Mouse (Mus musculus) limb, embryonic 14.5 days (tissue): ENCODE measurements around the gene Laptm5. TPM values are rescaled to one million over a fixed set of nuclear protein-coding genes. Genes with fewer than 3 reads are reported as not detected.

Source experiments
- ATAC-seq: fragments of 200-750 bp; cut with Nextera tagmentation; 2 replicates; pipeline ENCODE4 v1.8.0; 2017; ENCODE audit warnings: low read depth, moderate number of reproducible peaks, moderate TSS enrichment; ENCODE audit not compliant: low FRiP score
- DNase-seq: peaks from one replicate; pipeline ENCODE4 v3.0.0-alpha.2; 2015; ENCODE audit warnings: low spot score
- H3K27ac ChIP-seq: fragments of 300-500 bp; sonication (generic); replicated peaks from 2 replicates; pipeline ENCODE4 v1.5.1; 2014; ENCODE audit warnings: low read depth, mild to moderate bottlenecking, low read length, moderate library complexity, mixed read lengths
- H3K27me3 ChIP-seq: fragments of 300-500 bp; sonication (generic); 2 replicates; pipeline ENCODE4 v1.6.1; 2014; ENCODE audit warnings: low read length, mixed read lengths; ENCODE audit not compliant: control insufficient read depth, insufficient read depth
- H3K36me3 ChIP-seq: fragments of 300-500 bp; sonication (generic); 2 replicates; pipeline ENCODE4 v1.6.1; 2014; ENCODE audit warnings: mild to moderate bottlenecking, low read length, moderate library complexity, mixed read lengths; ENCODE audit not compliant: control insufficient read depth, insufficient read depth
- H3K4me1 ChIP-seq: fragments of 300-500 bp; sonication (generic); 2 replicates; pipeline ENCODE4 v1.6.1; 2014; ENCODE audit warnings: antibody characterized with exemption, low read length, mixed read lengths; ENCODE audit not compliant: control insufficient read depth, insufficient read depth
- H3K4me2 ChIP-seq: fragments of 300-500 bp; sonication (generic); replicated peaks from 2 replicates; pipeline ENCODE4 v1.6.1; 2014; ENCODE audit warnings: low read depth, mild to moderate bottlenecking, low read length, moderate library complexity; ENCODE audit not compliant: severe bottlenecking
- H3K4me3 ChIP-seq: fragments of 300-500 bp; sonication (generic); replicated peaks from 2 replicates; pipeline ENCODE4 v1.5.1; 2014; ENCODE audit warnings: low read length
- H3K9ac ChIP-seq: fragments of 300-500 bp; sonication (generic); 2 replicates; pipeline ENCODE4 v1.6.1; 2014; ENCODE audit warnings: mild to moderate bottlenecking, low read depth, low read length, moderate library complexity; ENCODE audit not compliant: severe bottlenecking
- H3K9me3 ChIP-seq: fragments of 300-500 bp; sonication (generic); 2 replicates; pipeline ENCODE4 v1.6.1; 2016; ENCODE audit warnings: low read length; ENCODE audit not compliant: control insufficient read depth
- POLR2A ChIP-seq: fragments of 200-500 bp; IDR thresholded peaks from 2 replicates; pipeline ENCODE4 v1.8.0; 2012; ENCODE audit warnings: inconsistent platforms, mild to moderate bottlenecking, moderate library complexity, borderline replicate concordance; ENCODE audit not compliant: insufficient read depth, insufficient read length; ENCODE audit errors: extremely low read depth
- WGBS: fragments of 180-500 bp; shearing (Covaris S2); extraction: QIAGEN DNeasy Blood & Tissue Kit; methylation state at CpG from one replicate; pipeline ENCODE4 v1.1.7; 2014; 5-methylcytosine and 5-hydroxymethylcytosine counted together
- polyA plus RNA-seq, 2 experiments: library from polyadenylated mRNA; depleted of rRNA in 1 of 2; stranded (reverse) in 1 of 2; unstranded in 1 of 2; fragments of >200 nt; fragmentation: Nextera tagmentation in 1 of 2; extraction: Ambion mirVana in 1 of 2; gene quantifications; 2 replicates each; pipeline versions ENCODE4 v1.2.1 to v1.2.3; 2012 to 2014

Gene Laptm5
- polyA plus RNA-seq, 2 experiments, result 45.5 to 75.8 TPM

- TF ChIP-seq POLR2A, result no peak
- Histone ChIP-seq H3K4me1 (peaks cover 32% of the 10 kb centered on the region), H3K9me3 (no peaks in the 10 kb centered on the region), H3K4me3 (no peak overlapping the region), H3K36me3 (no peaks in the 10 kb centered on the region), H3K4me2 (no peak overlapping the region), H3K9ac (no peak overlapping the region), H3K27me3 (no peaks in the 10 kb centered on the region), H3K27ac (no peak overlapping the region)
- ATAC-seq, result no peak
- DNase-seq, result no peak
- WGBS, result 82% methylated on average over 7 of the region's 7 CpGs
Measured at GRCm38 (mm10) chr4:130905025-130905424, 7.9 kb upstream of the Laptm5 start.

- H3K4me3 ChIP-seq, result no peak overlapping the region
- TF ChIP-seq POLR2A, result no peak
- peak overlapping the region; percentile 44; the same call in 1 of the 2 replicates for H3K27ac ChIP-seq
- no peaks in the 10 kb centered on the region for H3K9me3 ChIP-seq
- peaks cover 27% of the 10 kb centered on the region for H3K4me1 ChIP-seq
- no peak overlapping the region for H3K9ac ChIP-seq
- H3K27me3 ChIP-seq, result no peaks in the 10 kb centered on the region
- DNase-seq, result no peak
- H3K36me3 ChIP-seq, result no peaks in the 10 kb centered on the region
- H3K4me2 ChIP-seq, result no peak overlapping the region
- ATAC-seq, result no peak; the same call in 1 of the 2 replicates
- 59% methylated on average over 6 of the region's 6 CpGs for WGBS
Measured at GRCm38 (mm10) chr4:130905882-130906281, 7.0 kb upstream of the Laptm5 start.

DNA sequence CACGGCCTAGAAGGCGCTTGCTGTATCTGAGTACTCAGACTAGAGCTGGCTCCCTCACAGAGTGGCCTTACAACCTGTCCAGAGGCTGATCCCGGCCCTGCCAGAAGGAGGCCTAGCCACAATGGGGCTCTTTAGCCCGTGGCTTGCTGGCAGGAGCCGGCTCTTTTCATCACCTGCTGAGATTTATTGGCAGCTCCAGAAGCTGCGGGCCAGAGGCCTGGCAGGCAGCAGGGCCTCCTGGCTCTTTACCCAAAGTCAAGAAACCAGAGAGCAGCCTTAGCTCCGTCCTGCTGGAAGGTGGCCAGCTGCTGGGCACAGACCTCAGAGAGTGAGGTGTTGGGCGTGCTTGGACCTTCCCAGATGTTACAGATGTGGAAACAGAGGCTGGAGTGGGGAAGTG, 6.6 kb upstream of the Laptm5 start:
- WGBS, result 18% methylated on average over 8 of the region's 8 CpGs
- H3K36me3 ChIP-seq, result no peaks in the 10 kb centered on the region
- H3K27ac ChIP-seq, result peak overlapping the region; percentile 44; the same call in 1 of the 2 replicates
- H3K4me1 ChIP-seq, result peaks cover 27% of the 10 kb centered on the region
- no peaks in the 10 kb centered on the region for H3K27me3 ChIP-seq
- DNase-seq (peak; percentile 70), ATAC-seq (peak; percentile 54)
- H3K4me3 ChIP-seq, result no peak overlapping the region
- TF ChIP-seq POLR2A, result no peak
- no peak overlapping the region for H3K9ac ChIP-seq
- H3K9me3 ChIP-seq, result no peaks in the 10 kb centered on the region
- no peak overlapping the region for H3K4me2 ChIP-seq

DNA sequence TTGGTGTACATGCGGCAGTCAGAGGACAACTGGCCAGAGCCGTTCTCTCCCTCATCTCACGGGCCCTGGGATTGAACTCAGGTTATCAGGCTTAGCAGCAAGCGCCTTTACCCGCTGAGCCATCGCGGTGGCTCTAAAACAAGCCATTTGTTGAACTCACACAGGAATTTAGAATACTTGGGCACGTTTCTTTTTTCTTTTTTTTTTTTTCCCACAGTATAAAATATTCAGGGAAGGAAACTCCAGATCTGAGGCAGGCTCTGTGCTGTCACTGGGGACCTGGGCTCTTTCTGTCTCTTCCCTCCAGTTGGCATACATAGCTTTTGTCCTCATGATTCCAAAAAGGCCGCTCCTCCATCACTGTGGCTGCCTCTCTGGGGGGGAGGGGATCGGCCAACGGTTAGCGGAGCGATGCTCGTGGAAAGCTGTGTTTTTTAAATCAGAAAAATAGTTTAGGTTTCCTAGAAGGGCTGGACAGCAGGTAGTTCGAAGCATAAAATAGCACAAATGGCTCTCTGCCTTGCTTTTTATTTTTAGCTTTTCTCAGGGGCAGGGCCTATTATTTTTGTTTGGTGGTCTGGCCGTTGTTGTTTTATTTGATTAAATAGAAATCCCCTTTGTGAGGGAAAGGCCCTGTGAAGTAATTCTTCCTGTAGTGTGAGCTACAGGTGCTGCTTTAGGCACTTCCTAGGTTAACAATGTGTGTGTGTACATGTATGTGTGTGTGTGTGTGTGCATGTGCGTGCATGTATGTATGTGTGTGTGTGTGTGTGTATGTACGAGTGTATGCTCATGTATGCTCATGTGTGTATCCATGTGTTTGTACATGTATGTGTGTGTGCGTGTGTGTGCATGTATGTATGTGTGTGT, 5.5 kb upstream of the Laptm5 start:
- no peak for DNase-seq
- Histone ChIP-seq H3K27me3 (no peaks in the 10 kb centered on the region), H3K27ac (no peak overlapping the region), H3K4me3 (no peak overlapping the region), H3K4me2 (no peak overlapping the region), H3K4me1 (peaks cover 27% of the 10 kb centered on the region), H3K9me3 (no peaks in the 10 kb centered on the region), H3K9ac (no peak overlapping the region), H3K36me3 (no peaks in the 10 kb centered on the region)
- no peak for TF ChIP-seq POLR2A
- WGBS, result 70% methylated on average over 19 of the region's 19 CpGs
- no peak for ATAC-seq

- 91% methylated on average over 10 of the region's 10 CpGs for WGBS
- Histone ChIP-seq H3K9me3 (no peaks in the 10 kb centered on the region), H3K4me1 (peaks cover 30% of the 10 kb centered on the region), H3K4me3 (no peak overlapping the region), H3K27me3 (no peaks in the 10 kb centered on the region), H3K9ac (no peak overlapping the region), H3K27ac (no peak overlapping the region), H3K4me2 (no peak overlapping the region), H3K36me3 (no peaks in the 10 kb centered on the region)
- DNase-seq, result no peak
- ATAC-seq, result no peak
- no peak for TF ChIP-seq POLR2A
Measured at GRCm38 (mm10) chr4:130908133-130908532, 4.8 kb upstream of the Laptm5 start.
